Mouse (Mus musculus) spleen, adult 12 weeks (tissue): ENCODE data around the gene Npas3.

Source experiments
- DNase-seq: peaks from one replicate; pipeline ENCODE4 v3.0.0; 2022; ENCODE audit warnings: low spot score

Gene Npas3

GRCm38 (mm10) chr12:53992411-53992810, 743.9 kb downstream of the Npas3 start:
- no peak for DNase-seq

- DNase-seq: no peak
These were observed 747.2 kb downstream of the Npas3 start for GRCm38 (mm10) chr12:53995710-53996109.

DNA sequence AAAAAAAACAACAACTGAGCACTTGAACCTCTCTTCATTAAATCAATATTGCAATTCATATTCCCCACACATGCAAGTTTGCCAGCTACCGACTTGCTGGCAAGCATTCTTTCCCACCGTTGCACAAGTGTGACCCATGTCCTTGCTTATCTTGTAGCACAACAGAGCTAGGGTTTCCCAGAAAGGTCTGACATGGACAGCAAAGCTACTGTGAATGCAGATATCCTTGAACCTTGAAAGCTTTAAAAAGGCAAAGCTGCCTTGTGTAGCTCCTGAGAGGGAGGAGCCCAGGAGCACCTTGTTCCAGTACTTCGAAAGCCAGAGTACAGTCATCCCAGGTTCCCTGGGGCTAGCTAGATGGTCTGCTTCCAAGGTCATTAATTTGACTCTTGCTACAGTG, 748.7 kb downstream of the Npas3 start:
- DNase-seq: no peak

- DNase-seq: no peak
These were observed 751.5 kb downstream of the Npas3 start for GRCm38 (mm10) chr12:53999647-54000637.

GRCm38 (mm10) chr12:54002496-54002895, 754.0 kb downstream of the Npas3 start:
- DNase-seq: no peak

GRCm38 (mm10) chr12:54004606-54005005, 756.1 kb downstream of the Npas3 start:
- DNase-seq: no peak

DNA sequence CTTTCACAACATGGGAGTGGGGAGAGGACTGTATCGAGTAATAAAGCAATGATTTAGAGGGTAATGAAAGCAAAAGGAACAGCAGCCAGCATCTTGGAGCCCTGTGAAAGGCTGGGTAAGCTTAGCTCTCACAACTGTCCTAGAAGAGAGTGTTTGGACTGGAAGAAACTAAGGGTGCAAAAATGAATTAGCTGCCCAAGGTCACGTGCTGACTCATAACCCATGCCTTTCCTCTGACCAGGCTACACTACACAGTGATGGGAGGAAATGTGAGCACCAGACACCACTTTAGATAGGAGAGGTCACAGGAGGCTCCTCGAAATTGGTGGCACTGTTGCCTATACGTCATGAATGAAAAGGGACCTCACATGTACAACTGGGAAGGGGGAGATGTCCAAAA, 757.1 kb downstream of the Npas3 start:
- DNase-seq: no peak

DNA sequence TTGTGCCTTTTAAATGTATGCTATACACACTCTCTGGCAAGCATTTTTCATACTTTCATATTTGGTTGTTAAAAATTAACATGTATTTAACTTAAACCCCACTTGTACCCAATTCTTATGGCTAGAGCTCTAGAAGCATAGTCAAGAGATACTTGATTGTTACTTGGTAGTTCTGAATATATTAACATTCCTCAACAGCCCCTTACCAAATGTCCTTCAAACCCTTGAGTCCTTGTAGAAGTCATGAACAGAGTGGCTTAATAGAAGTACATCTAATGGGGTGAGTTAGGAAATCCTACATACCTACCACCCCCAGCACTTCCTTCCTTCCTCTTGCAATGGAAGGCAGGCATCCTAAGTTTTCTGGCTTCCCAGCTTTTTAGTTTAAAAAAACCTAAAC, 766.8 kb downstream of the Npas3 start:
- DNase-seq: no peak

DNA sequence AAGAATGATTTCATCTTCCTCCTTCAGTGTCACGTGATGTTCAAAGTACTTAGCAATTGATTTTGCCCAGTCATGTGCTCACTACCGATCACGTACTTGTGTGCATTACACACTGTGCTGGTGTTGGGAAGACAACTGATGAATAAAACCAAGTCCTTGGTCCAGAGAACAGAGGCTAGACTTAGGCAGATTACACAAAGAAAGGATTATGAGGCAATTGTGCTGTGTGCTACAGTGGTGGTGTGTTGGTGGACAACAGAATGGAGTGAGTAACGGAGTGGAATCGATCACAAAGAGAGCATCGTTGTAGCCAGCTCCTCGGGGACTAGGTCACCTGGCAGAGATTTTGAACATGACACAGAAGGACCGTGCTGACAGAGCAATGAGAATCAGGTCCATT, 769.5 kb downstream of the Npas3 start:
- no peak for DNase-seq

- DNase-seq: no peak
These were observed 771.5 kb downstream of the Npas3 start for GRCm38 (mm10) chr12:54019979-54020378.

- no peak for DNase-seq
These were observed 786.3 kb downstream of the Npas3 start for GRCm38 (mm10) chr12:54034666-54035346.

- no peak for DNase-seq
These were observed 789.1 kb downstream of the Npas3 start for GRCm38 (mm10) chr12:54037602-54038001.

DNA sequence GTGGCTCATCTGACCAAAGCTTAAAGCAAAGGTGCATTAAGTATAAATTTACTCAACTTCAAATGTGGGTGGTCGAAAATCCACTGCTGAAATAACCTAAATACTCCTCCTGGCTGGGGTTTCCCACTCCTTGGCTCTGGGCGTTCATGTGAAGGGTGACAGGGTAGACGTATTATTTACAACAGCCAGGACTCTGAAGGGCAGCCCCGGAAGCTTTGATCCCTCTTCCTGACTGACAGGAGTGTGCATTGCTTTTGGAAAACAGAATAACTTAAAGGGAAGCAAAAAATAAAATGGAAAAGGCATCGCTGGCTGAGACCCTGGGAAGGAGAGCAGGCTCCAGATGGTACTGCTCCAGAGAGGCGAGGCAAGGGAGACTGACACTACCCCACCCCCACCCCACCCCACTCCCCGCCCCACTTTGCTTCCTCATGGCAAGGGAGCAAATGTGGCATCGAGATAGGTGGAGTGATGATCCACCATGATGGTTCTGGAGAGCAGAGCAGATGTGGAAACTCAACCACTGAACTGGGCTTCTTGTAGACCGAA, 794.6 kb downstream of the Npas3 start:
- no peak for DNase-seq

GRCm38 (mm10) chr12:54044606-54045334, 796.3 kb downstream of the Npas3 start:
- DNase-seq: no peak

DNA sequence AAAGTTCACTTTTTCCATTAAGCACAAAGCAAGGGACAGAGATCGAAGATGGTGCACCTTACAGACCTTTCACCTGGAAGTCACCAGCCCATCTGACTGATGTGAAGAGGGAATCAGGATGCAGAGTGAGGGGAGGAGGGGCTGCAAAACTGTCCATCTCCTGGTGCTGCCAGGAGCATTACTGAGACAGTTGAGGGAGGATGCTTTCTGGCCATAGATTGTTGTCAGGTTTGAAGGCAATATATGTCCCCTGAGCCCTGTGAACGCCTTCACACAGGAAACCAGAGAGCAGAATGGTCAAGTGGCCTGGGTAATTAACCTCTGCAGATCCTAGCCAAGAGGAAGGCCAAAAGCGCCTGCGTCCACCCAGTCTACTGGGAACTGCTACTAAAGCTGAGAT, 796.9 kb downstream of the Npas3 start:
- no peak for DNase-seq

DNA sequence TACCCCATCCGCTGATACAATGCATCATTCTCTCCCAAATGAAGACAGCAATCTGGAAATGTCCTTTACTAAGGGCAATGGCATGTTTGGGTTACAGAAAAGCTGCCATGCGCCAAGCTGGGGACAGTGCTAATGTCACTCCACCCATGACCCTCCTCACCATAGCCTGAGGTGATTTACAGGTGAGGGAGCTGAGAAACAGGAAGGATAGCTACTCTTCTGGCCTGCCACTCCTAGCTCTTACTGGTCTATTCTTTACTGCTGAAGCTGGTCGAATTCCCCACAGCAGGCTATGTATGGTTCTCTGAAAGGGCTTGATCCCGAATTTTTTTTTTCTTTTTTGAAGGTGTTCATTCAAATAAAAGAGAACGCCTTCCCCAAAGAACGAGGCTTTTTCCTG, 798.3 kb downstream of the Npas3 start:
- no peak for DNase-seq

GRCm38 (mm10) chr12:54048126-54048525, 799.6 kb downstream of the Npas3 start:
- no peak for DNase-seq

- DNase-seq: no peak
These were observed 801.4 kb downstream of the Npas3 start for GRCm38 (mm10) chr12:54049926-54050325.

- no peak for DNase-seq
These were observed 804.5 kb downstream of the Npas3 start for GRCm38 (mm10) chr12:54052939-54053338.

GRCm38 (mm10) chr12:54053598-54053997, 805.1 kb downstream of the Npas3 start:
- DNase-seq: no peak

DNA sequence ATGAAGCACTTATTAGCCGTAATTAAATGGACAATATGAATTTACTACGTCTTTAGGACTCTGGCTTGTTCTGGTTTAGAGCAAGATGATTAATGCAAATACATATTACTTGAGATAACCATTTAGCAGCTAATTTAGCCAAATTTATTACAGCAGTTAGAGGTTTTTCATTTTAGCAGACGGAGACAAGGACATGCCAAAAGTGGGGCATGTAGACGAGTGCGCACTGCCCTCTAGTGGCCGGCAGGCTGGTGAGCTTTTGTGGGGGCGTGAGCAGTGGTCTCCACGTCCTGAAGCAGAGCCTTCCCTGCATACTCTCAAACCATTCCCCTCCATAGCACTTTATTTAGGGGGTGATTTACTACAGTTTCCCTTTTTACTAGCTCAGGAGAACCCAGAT, 812.3 kb downstream of the Npas3 start:
- no peak for DNase-seq

DNA sequence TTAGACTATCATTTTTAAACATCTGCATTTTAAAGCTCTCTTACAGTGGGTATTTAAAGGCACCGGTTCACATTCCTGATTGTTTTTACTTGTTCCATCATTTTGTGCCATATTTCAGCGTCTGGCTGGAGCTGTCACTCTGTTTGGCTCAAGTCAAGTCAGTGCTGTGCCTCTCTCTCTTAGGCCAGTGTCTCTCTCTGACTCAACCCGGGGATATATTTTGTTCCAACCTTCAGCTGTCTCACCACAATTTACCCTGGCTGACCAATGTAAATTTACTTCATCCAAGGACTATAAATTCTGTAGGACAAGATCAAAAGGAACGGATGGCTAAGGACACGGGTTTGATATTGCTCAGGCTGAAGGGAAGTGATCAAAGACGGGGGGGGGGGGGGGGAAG, 812.7 kb downstream of the Npas3 start:
- DNase-seq: no peak
